Mouse (Mus musculus) liver, postnatal 0 days (tissue): Measurements from ENCODE around the gene Gm37240. TPM values are rescaled to one million over a fixed set of nuclear protein-coding genes. Genes with fewer than 3 reads are reported as not detected.

Experiments used
- ATAC-seq: fragments of 200-750 bp; cut with Nextera tagmentation; 2 replicates; pipeline ENCODE4 v1.8.0; 2017; ENCODE audit warnings: mild to moderate bottlenecking, moderate library complexity
- DNase-seq: peaks from one replicate; pipeline ENCODE4 v3.0.0-alpha.2; 2016
- H3K27ac ChIP-seq: fragments of 300-500 bp; sonication (generic); 2 replicates; pipeline ENCODE4 v1.5.1; 2014; ENCODE audit warnings: antibody characterized with exemption, moderate library complexity, mild to moderate bottlenecking, low read depth
- H3K27me3 ChIP-seq: fragments of 300-500 bp; sonication (generic); 2 replicates; pipeline ENCODE4 v1.6.1; 2014; ENCODE audit warnings: low read length, control low read depth, mixed read lengths; ENCODE audit not compliant: insufficient read depth
- H3K36me3 ChIP-seq: fragments of 300-500 bp; sonication (generic); replicated peaks from 2 replicates; pipeline ENCODE4 v1.6.1; 2014; ENCODE audit warnings: mild to moderate bottlenecking, control low read depth, low read length, moderate library complexity, mixed read lengths; ENCODE audit not compliant: insufficient read depth
- H3K4me1 ChIP-seq: fragments of 300-500 bp; sonication (generic); 2 replicates; pipeline ENCODE4 v1.6.1; 2014; ENCODE audit warnings: antibody characterized with exemption, mild to moderate bottlenecking, control low read depth; ENCODE audit not compliant: insufficient read depth
- H3K4me2 ChIP-seq: fragments of 300-500 bp; sonication (generic); 2 replicates; pipeline ENCODE4 v1.6.1; 2014; ENCODE audit warnings: low read depth, mild to moderate bottlenecking, low read length, moderate library complexity, mixed read lengths
- H3K4me3 ChIP-seq: fragments of 300-500 bp; sonication (generic); 2 replicates; pipeline ENCODE4 v1.5.1; 2014; ENCODE audit warnings: low read depth, low read length
- H3K9ac ChIP-seq: fragments of 300-500 bp; sonication (generic); replicated peaks from 2 replicates; pipeline ENCODE4 v1.6.1; 2014; ENCODE audit warnings: mild to moderate bottlenecking, moderate library complexity
- H3K9me3 ChIP-seq: fragments of 300-500 bp; sonication (generic); 2 replicates; pipeline ENCODE4 v1.6.1; 2016; ENCODE audit warnings: mild to moderate bottlenecking, control low read depth, low read length, mixed read lengths
- CTCF ChIP-seq: sonication (generic); IDR thresholded peaks from 2 replicates; pipeline ENCODE4 v1.5.1; 2016; ENCODE audit warnings: antibody characterized with exemption, low read depth
- EP300 ChIP-seq: IDR thresholded peaks from 2 replicates; pipeline ENCODE4 v1.6.1; 2016; ENCODE audit warnings: antibody characterized with exemption, low read depth, mild to moderate bottlenecking
- WGBS: fragments of 180-500 bp; shearing (Covaris S2); extraction: QIAGEN DNeasy Blood & Tissue Kit; methylation state at CpG from one replicate; pipeline ENCODE4 v1.1.7; 2014; ENCODE audit not compliant: insufficient replicate concordance; 5-methylcytosine and 5-hydroxymethylcytosine counted together
- polyA plus RNA-seq: library from polyadenylated mRNA; unstranded; fragments of >200 nt; fragmentation: Nextera tagmentation; extraction: Ambion mirVana; gene quantifications from 2 replicates; pipeline ENCODE4 v1.2.1, GENCODE M21; 2015

Gm37240 gene
- polyA plus RNA-seq, 1 experiment from 2014 or later, result 0.72 TPM

DNA sequence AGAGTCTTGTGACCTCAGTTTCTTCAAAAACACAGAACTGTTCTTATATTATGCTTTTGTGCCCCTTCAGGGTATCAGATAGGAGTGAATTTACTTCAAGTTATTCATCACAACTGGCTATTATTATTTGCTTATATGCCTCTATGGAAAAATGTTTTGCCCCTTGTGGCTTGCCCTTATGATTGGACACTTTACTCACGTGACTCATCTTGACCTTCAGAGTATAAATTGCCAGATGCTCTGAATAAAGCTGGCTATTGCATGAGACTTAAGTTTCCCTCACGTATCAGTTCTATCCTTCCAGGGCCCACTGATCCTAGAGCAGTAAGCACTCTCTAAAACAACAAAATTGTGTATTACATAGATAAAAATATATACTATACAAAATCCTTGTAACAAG is 1385.2 kb downstream of the Gm37240 start:
- Histone ChIP-seq H3K4me3 (no peak overlapping the region), H3K4me1 (no peaks in the 10 kb centered on the region), H3K27me3 (no peaks in the 10 kb centered on the region), H3K9me3 (no peaks in the 10 kb centered on the region), H3K4me2 (no peak overlapping the region), H3K36me3 (peaks cover 6% of the 10 kb centered on the region; the same call in 1 of the 2 replicates), H3K27ac (no peak overlapping the region), H3K9ac (no peak overlapping the region)
- ATAC-seq (no peak), DNase-seq (no peak)
- WGBS, result 82% methylated on average over 2 of the region's 2 CpGs
- TF ChIP-seq CTCF, result no peak
- TF ChIP-seq EP300, result no peak

DNA sequence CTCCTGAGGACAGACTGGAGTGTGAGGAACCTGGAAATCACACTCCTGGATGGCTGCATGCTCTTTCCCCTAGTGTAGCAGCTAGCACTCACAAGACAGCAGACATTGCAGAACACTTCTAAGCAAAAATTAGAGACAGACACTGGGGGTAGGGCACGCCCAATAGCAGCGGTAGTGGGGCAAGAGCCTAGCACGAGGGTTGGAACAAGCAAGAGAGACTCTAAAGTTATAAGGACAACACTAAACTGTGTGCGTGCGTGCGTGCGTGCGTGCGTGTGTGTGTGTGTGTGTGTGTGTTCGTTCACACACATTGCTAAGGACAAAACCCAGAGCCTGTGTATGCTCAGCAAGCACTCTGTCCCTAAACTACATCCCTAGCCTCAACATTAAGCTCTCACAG is 1386.8 kb downstream of the Gm37240 start:
- H3K9me3 ChIP-seq, result no peaks in the 10 kb centered on the region
- WGBS, result 92% methylated on average over 10 of the region's 10 CpGs

DNA sequence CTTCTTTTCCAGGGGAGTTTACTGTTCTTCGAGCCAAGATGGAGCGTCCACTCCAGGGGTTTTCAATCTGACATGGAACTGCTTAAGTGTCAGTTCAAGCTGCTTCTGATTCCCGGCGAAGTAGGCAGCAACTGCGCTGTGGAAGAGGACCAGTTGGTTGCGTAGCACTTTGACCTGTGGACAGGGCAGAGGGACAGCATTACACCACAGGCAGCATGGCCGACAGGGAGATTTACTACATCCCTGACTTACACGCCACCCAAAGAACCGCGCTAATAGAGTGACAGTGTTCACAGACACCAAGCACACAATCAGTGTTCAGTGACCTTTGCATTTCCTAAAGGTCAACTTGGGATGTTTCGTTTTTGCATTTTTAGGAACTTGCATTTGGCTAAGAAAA is 1389.6 kb downstream of the Gm37240 start:
- Histone ChIP-seq H3K27me3 (no peaks in the 10 kb centered on the region), H3K9me3 (no peaks in the 10 kb centered on the region), H3K36me3 (peaks cover 4% of the 10 kb centered on the region; the same call in 1 of the 2 replicates), H3K9ac (no peak overlapping the region), H3K4me1 (no peaks in the 10 kb centered on the region), H3K4me2 (no peak overlapping the region), H3K4me3 (no peak overlapping the region), H3K27ac (no peak overlapping the region)
- DNase-seq (no peak), ATAC-seq (peak; percentile 81)
- TF ChIP-seq EP300, result no peak
- no peak for TF ChIP-seq CTCF
- 74% methylated on average over 11 of the region's 11 CpGs for WGBS

More for the DNA sequence above, 1386.8 kb downstream of the Gm37240 start:
- no peak overlapping the region for H3K4me3 ChIP-seq
- DNase-seq, result no peak
- TF ChIP-seq EP300, result no peak
- TF ChIP-seq CTCF, result no peak
- ATAC-seq, result no peak
- H3K36me3 ChIP-seq, result peaks cover 6% of the 10 kb centered on the region; the same call in 1 of the 2 replicates
- no peaks in the 10 kb centered on the region for H3K4me1 ChIP-seq
- no peak overlapping the region for H3K9ac ChIP-seq
- no peak overlapping the region for H3K4me2 ChIP-seq
- H3K27ac ChIP-seq, result no peak overlapping the region
- no peaks in the 10 kb centered on the region for H3K27me3 ChIP-seq

DNA sequence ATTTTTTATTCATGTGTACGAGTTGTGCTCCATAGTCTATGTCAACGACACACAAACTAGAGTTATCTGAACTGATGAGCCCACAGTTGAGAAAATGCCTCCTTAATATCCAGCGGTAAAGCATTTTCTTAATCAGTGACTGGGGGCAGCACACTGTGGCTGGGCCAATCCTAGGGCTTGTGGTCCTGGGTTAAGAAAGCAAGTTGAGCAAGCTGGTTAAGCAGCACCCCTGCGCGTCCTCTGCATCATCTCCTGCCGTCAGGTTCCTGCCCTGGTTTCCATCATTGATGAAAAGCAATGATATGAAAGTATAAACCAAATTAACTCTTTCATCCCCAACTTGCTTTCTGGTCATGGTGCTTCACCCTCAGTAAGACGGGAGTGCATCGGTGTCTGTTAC is 1394.7 kb downstream of the Gm37240 start:
- H3K4me2 ChIP-seq, result no peak overlapping the region
- no peak overlapping the region for H3K27ac ChIP-seq
- no peak for ATAC-seq
- H3K4me1 ChIP-seq, result no peaks in the 10 kb centered on the region
- no peaks in the 10 kb centered on the region for H3K9me3 ChIP-seq
- H3K36me3 ChIP-seq, result peaks cover 2% of the 10 kb centered on the region; the same call in 1 of the 2 replicates
- no peak overlapping the region for H3K9ac ChIP-seq
- no peak overlapping the region for H3K4me3 ChIP-seq
- TF ChIP-seq CTCF, result no peak
- no peak for TF ChIP-seq EP300
- 80% methylated on average over 8 of the region's 8 CpGs for WGBS
- H3K27me3 ChIP-seq, result no peaks in the 10 kb centered on the region
- DNase-seq, result no peak

DNA sequence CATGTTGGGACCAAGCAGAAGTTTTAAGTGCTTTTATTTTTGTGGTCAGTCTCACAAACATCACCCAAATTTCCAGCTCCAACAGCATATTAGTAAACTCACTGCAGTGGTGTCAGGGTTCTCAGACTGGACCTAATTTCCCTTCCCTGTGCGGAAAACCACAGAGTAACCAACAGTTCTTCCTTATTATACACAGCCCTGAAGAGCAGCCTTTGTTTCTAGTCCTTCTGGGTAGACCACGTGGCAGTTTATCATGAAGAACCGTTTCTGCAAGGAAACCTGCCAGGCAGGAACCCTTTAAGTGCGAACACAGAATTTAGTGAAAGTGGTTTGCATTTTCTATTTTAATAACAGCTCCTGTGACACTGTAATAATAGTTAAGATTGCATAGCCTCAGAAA is 1395.2 kb downstream of the Gm37240 start:
- Histone ChIP-seq H3K4me2 (no peak overlapping the region), H3K27ac (no peak overlapping the region), H3K4me1 (no peaks in the 10 kb centered on the region), H3K9me3 (no peaks in the 10 kb centered on the region), H3K27me3 (no peaks in the 10 kb centered on the region), H3K36me3 (no peaks in the 10 kb centered on the region), H3K4me3 (no peak overlapping the region), H3K9ac (no peak overlapping the region)
- DNase-seq (no peak), ATAC-seq (no peak)
- TF ChIP-seq CTCF (no peak), EP300 (no peak)
- WGBS, result 40% methylated on average over 4 of the region's 4 CpGs

DNA sequence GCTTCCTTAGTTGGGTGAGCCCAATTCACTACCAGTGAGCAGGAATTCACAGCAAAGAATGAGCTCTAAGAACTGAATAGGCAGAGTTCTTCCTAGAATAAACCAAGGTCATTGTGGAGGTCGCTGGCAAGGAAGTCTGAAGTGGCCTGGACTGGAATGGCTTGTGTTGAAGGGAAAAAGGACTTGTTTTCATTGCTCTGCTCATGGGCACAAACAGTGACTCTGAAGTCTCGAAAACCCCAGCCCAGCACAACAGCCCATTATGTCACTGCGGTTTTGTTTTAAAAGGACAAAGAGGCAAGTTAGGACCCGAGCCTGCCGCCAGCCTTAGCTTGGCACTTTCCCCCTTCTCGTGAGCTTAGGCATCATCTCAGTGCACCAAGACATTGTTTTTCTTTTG is 1398.6 kb downstream of the Gm37240 start:
- H3K27me3 ChIP-seq, result no peaks in the 10 kb centered on the region
- H3K4me3 ChIP-seq, result no peak overlapping the region
- H3K27ac ChIP-seq, result no peak overlapping the region
- no peaks in the 10 kb centered on the region for H3K4me1 ChIP-seq
- H3K36me3 ChIP-seq, result no peaks in the 10 kb centered on the region
- no peaks in the 10 kb centered on the region for H3K9me3 ChIP-seq
- no peak overlapping the region for H3K4me2 ChIP-seq
- DNase-seq (no peak), ATAC-seq (no peak)
- TF ChIP-seq EP300, result no peak
- no peak for TF ChIP-seq CTCF
- 74% methylated on average over 6 of the region's 6 CpGs for WGBS
- H3K9ac ChIP-seq, result no peak overlapping the region

DNA sequence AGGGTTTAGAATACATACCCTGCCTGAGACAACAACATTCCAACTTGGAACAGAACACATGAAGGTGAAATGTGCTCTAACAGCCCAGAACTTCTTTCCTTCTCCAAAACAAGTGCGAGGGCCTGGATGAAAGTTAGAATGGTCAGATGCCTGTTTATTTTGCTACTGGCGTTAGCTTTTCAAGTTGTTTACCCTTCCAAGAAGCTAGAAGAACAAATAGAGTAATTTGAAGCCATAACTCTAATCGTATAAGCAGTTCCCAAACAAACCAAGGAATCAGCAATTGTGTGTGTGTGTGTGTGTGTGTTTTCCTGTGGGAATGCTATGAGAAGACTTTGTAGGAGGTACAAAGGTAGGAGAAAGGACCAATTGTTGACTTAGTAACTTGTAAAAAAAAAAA is 1402.4 kb downstream of the Gm37240 start:
- Histone ChIP-seq H3K27me3 (peaks cover 10% of the 10 kb centered on the region), H3K36me3 (no peaks in the 10 kb centered on the region), H3K9ac (no peak overlapping the region), H3K9me3 (no peaks in the 10 kb centered on the region), H3K27ac (no peak overlapping the region), H3K4me3 (no peak overlapping the region), H3K4me1 (peaks cover 9% of the 10 kb centered on the region), H3K4me2 (no peak overlapping the region)
- no peak for DNase-seq
- no peak for TF ChIP-seq EP300
- WGBS, result 69% methylated on average over 3 of the region's 3 CpGs
- ATAC-seq, result no peak
